Mouse (Mus musculus): Measurements from ENCODE around the gene Olfr109.

Olfr109 gene

DNA sequence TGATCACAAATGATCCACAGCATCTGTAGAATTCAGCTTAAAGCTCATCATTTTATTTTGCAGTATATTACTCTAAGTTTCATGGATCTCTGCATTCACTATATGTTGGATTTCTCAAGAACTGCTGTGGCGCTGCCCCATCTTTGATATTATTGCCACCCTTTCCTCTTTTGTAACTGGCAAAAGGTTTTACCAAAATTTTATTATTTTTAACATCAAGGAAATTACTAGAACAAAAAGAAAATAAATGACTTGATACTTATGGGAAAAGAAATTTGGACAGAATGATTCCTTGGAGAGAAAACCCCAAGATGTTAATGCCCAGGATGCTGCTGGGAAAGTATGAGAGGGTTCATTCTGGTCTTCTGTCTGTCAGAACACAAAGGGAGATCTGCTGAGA is at the start of gene Olfr109:
TSS of gene Olfr109 (plus strand) at position 301 of the 400 bp plus-strand sequence.
- no peak for DNase-seq

DNA sequence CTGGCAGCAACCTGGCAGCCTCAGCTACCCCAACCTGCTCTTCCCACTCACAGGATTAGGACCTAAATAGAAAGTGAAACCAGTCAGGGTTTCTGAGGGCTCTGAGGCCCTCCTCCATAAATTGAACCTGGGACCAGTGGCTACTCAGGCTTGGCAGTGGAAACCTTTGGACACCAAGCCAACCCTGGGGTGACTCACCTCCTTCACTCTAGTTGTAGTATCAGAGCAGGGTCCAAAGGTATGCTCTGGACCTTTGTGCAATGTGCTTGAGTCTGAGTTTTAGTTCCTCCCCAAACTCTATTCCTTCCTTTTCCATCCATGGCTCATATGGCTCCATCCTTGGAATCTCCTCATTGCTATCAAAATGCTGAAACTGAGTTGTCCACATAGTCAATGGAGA is 45.3 kb upstream of the Olfr109 start:
- no peak for DNase-seq

DNA sequence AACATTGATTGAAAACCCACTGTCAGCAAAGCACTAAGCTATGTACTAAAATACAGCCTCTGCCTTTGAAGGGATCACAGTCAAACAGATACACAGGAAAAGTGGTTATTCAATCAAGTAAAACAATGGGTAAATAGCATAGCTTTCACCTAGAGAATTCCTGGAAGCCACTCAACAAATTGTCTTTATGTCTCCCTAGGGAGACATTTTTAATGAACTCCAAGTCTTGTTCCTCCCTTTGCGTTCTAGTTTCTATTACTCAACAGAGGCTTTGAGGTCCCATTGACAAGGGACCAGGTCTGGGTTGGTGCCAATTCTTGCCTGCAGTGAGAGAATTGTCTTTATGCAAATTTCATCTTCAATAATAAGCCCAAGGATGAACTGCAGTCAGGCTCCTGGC is 13.5 kb upstream of the Olfr109 start, which contains the start of gene Olfr108:
TSS of gene Olfr108 (plus strand) at position 301 of the 400 bp plus-strand sequence.
- no peak for DNase-seq

DNA sequence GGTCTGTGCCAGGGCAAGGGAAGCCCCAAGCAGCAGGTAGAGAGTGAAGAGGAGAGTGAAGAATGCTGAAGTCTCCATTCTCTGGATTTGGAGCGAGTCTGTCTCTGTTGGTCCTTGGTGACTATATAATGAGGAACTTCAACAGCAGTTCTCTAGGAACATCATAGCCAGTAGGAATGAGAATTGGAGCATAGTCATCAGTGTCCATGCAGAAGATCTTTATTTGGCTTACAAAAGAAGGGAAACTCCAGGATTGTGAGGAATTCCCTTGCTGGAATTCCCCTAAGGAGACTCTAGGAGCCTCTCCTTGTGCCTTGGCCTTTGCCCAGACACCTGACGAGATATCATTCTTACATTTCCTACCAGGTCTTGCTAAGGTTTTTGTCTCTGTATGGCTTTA is 24.7 kb downstream of the Olfr109 start, which contains the start of gene H2-M2:
TSS of gene H2-M2 (minus strand) at position 101 of the 400 bp plus-strand sequence.
- no peak for DNase-seq

DNA sequence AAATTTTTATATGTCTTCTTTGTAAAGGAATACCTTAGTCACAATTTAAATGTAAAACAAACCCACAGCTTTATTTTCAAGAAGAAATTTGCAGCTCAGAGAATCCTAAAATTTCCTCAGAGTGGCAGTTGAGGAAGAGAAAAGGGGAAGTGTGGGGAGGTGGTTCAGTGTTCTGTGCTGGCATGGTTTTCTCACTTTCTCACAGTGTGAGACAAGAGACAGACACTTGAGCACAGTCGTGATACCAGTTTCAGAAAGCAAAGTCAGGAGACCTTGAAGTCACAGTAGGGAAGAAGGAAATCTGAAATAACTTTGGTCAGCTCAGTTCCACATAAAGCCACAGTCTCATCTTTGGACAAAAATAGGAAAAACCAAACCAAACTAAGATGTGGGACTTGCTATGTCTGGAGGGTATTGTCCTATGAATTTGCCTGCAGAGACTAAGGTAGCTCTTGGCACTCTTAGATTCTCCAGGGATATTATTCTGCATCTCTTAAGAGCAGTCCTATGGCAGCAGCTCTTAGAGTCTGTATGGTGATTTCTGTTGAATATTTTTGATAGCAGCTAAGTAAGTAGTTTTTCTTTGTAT is 33.3 kb downstream of the Olfr109 start, which contains the start of gene Olfr110:
TSS of gene Olfr110 (plus strand) at position 539 of the 589 bp plus-strand sequence.
- no peak for DNase-seq

DNA sequence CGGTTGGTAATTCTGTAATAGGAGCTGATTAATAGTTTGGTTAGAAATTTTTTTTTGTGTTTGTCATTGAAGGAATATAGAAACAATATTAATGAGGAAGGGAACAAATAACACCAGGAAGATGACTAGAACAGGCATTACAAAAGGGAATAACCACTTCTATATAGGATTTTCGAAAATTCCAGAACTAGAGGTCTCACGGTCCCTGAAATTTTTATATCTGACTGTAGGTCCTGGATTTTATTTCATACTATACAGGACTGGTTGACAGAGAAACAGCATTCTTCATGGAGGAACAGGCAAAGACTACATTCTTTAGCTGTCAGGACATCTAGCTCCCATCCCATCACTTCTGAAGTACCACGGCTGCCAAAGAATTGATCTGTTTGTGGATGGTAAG is 49.0 kb downstream of the Olfr109 start, which contains the start of gene Olfr111:
TSS of gene Olfr111 (plus strand) at position 301 of the 400 bp plus-strand sequence.
- DNase-seq: no peak

All from cerebellum, postnatal 14 days (tissue).